Comparison of ENCODE assay signal across 19 mouse cellular contexts in genomic region chr2:82069172-82069571, GRCm38 (mm10). TPM values are rescaled to one million over a fixed set of nuclear protein-coding genes. Genes with fewer than 3 reads are reported as not detected.
DNase-seq lines count a peak whose midpoint lies in the region; ATAC-seq and TF ChIP-seq lines count a peak whose summit lies in the region.
"Had no signal": no experiment of that assay in that cellular context is flagged by ENCODE, and none has a peak within 500 bp of the region (broad histone marks: within the 10 kb centered on the region; RNA-seq: fewer than 3 reads in every experiment).

No protein-coding gene starts in this region.

- no peak for ATAC-seq in neural tube, embryonic 15.5 days (ENCODE audit: low FRiP score)
- ATAC-seq: forebrain, embryonic 13.5 days; forebrain, embryonic 15.5 days; forebrain, postnatal 0 days had no signal

- DNase-seq in ES-E14 (ENCODE audit: low read depth, low spot score) = no peak
- peak; percentile 5 for DNase-seq in ZHBTc4 (ENCODE audit: low read depth, low spot score)
- no peak for DNase-seq in layer of hippocampus, postnatal 25 days (ENCODE audit: extremely low spot score in 1 of 2, low spot score in 1 of 2)
- no peak for DNase-seq in layer of hippocampus, adult 9-11 months
- DNase-seq: adrenal gland, adult 2 months; adrenal gland, postnatal 10 days; adrenal gland, postnatal 25 days; cerebellum, adult 11-12 months; cerebellum, adult 2 months; cerebellum, adult 9-10 months; cerebellum, postnatal 10 days; cerebellum, postnatal 25 days; forebrain, postnatal 0 days had no signal

- H3K4me1 ChIP-seq in ES-E14 (ENCODE audit: control insufficient read depth in 2 of 2, insufficient read depth in 2 of 2, low read length in 2 of 2, poor library complexity in 1 of 2) = peaks cover 0 to 4% of the 10 kb centered on the region in 2 experiments; a peak in 1 of 4 replicates
- H3K4me1 ChIP-seq in neural tube, embryonic 15.5 days = no peaks in the 10 kb centered on the region
- H3K4me1 ChIP-seq: embryonic facial prominence, embryonic 10.5 days; embryonic facial prominence, embryonic 12.5 days; forebrain, embryonic 13.5 days; forebrain, embryonic 15.5 days had no signal

- in situ Hi-C loops in ES-E14 (cut with MboI; ENCODE audit: low sequenced_read_pairs in 2 of 2, unreplicated experiment in 2 of 2) = no loop called here

- no peaks in the 10 kb centered on the region for H3K36me3 ChIP-seq in ES-E14 (ENCODE audit: control insufficient read depth, insufficient read depth, low read length, poor library complexity, severe bottlenecking)
- H3K36me3 ChIP-seq in neural tube, embryonic 15.5 days = no peaks in the 10 kb centered on the region
- H3K36me3 ChIP-seq: embryonic facial prominence, embryonic 10.5 days; embryonic facial prominence, embryonic 12.5 days; forebrain, embryonic 15.5 days had no signal

- H3K9ac ChIP-seq in ES-E14 (ENCODE audit: insufficient read depth, low read depth, low read length, poor library complexity, severe bottlenecking) = no peak overlapping the region
- H3K9ac ChIP-seq in neural tube, embryonic 15.5 days (replicated peaks) = no peak overlapping the region
- H3K9ac ChIP-seq: embryonic facial prominence, embryonic 12.5 days; forebrain, embryonic 13.5 days; forebrain, embryonic 15.5 days; forebrain, postnatal 0 days had no signal

- no peaks in the 10 kb centered on the region for H3K27me3 ChIP-seq in neural tube, embryonic 15.5 days (replicated peaks)
- H3K27me3 ChIP-seq: embryonic facial prominence, embryonic 12.5 days; forebrain, embryonic 13.5 days; forebrain, embryonic 15.5 days had no signal

- WGBS in neural tube, embryonic 15.5 days = 43% methylated on average over 1 of the region's 1 CpGs

- no peak overlapping the region for H3K27ac ChIP-seq in ES-E14 (ENCODE audit: insufficient read depth, low read depth, low read length, poor library complexity, severe bottlenecking)
- H3K27ac ChIP-seq in neural tube, embryonic 15.5 days (replicated peaks) = no peak overlapping the region
- H3K27ac ChIP-seq: embryonic facial prominence, embryonic 10.5 days; embryonic facial prominence, embryonic 12.5 days; forebrain, embryonic 13.5 days; forebrain, embryonic 15.5 days had no signal

- no peaks in the 10 kb centered on the region for H3K9me3 ChIP-seq in ES-E14 (ENCODE audit: control insufficient read depth, insufficient read depth, low read depth, low read length)
- H3K9me3 ChIP-seq in neural tube, embryonic 15.5 days (replicated peaks) = no peaks in the 10 kb centered on the region
- H3K9me3 ChIP-seq: embryonic facial prominence, embryonic 10.5 days; embryonic facial prominence, embryonic 12.5 days; forebrain, embryonic 13.5 days; forebrain, embryonic 15.5 days had no signal

- no peak overlapping the region for H3K4me2 ChIP-seq in neural tube, embryonic 15.5 days
- H3K4me2 ChIP-seq: embryonic facial prominence, embryonic 12.5 days; forebrain, embryonic 13.5 days; forebrain, embryonic 15.5 days had no signal

- no peak overlapping the region for H3K4me3 ChIP-seq in ES-E14 (ENCODE audit: insufficient read depth in 1 of 2, low read depth in 1 of 2, low read length in 2 of 2, poor library complexity in 1 of 2, severe bottlenecking in 1 of 2)
- no peak overlapping the region for H3K4me3 ChIP-seq in neural tube, embryonic 15.5 days (replicated peaks)
- H3K4me3 ChIP-seq: embryonic facial prominence, embryonic 10.5 days; embryonic facial prominence, embryonic 12.5 days; forebrain, embryonic 13.5 days; forebrain, embryonic 15.5 days had no signal

TF ChIP-seq in ES-E14, 5 proteins besides CTCF, POLR2A, EP300 and RAD21:
- TF ChIP-seq ZNF384 (IDR thresholded peaks at IDR 0.05; ENCODE audit: low read depth, low read length) (peak; percentile 62; the same call in 1 of the 2 replicates), HCFC1 (IDR thresholded peaks at IDR 0.05; ENCODE audit: borderline replicate concordance, insufficient read depth, low read length) (no peak), MAFK (IDR thresholded peaks at IDR 0.05; ENCODE audit: insufficient read depth, low read depth, low read length) (no peak), ZC3H11A (IDR thresholded peaks at IDR 0.05; ENCODE audit: borderline replicate concordance, low read depth, low read length) (no peak), CHD2 (IDR thresholded peaks at IDR 0.05; ENCODE audit: low read depth, low read length) (no peak)

RNA-seq across cellular contexts. Expression of gene Zfp804a, which starts 16.1 kb away (rescaled TPM):
- 0.09 TPM in 1 of 2 replicates, not detected in the other for total RNA-seq in ES-E14 (2012; rRNA removed)
- 10 to 100 TPM; 20.4 to 22.8 TPM for total RNA-seq in layer of hippocampus, postnatal 25 days (2021)
- polyA plus RNA-seq in neural tube, embryonic 15.5 days (2015; fragmentation: Nextera tagmentation; extraction: Ambion mirVana) = 10.1 and 12.3 TPM in 2 replicates
- total RNA-seq: MEL had no signal

Comparison
In these comparisons a context has a peak if more than half of its experiments do, and no peak if none do; other contexts are left out.
1. RNA of gene Zfp804a, which starts 16.1 kb away (total RNA-seq): 20.4 to 22.8 TPM in layer of hippocampus, postnatal 25 days; 0.09 TPM in ES-E14; every median in the first group is over 10 times any median in the second.